Comparison of ENCODE assay signal across 8 mouse cellular contexts in genomic region chr8:123361082-123361739, GRCm38 (mm10). TPM values are rescaled to one million over a fixed set of nuclear protein-coding genes. Genes with fewer than 3 reads are reported as not detected.
DNase-seq lines count a peak whose midpoint lies in the region; ATAC-seq lines count a peak whose summit lies in the region.

No protein-coding gene starts in this region.

- no peaks in the 10 kb centered on the region for H3K27me3 ChIP-seq in forebrain, embryonic 16.5 days (replicated peaks; ENCODE audit: control insufficient read depth, insufficient read depth, low read length)
- H3K27me3 ChIP-seq in hindbrain, embryonic 16.5 days (replicated peaks; ENCODE audit: control insufficient read depth, insufficient read depth, low read length) = no peaks in the 10 kb centered on the region

- H3K4me1 ChIP-seq in forebrain, embryonic 16.5 days (replicated peaks; ENCODE audit: control insufficient read depth, insufficient read depth, low read length) = no peaks in the 10 kb centered on the region; the same call in 1 of the 2 replicates
- H3K4me1 ChIP-seq in hindbrain, embryonic 16.5 days (ENCODE audit: control insufficient read depth, insufficient read depth, low read depth, low read length) = no peaks in the 10 kb centered on the region; the same call in 1 of the 2 replicates

- DNase-seq in NIH3T3 (ENCODE audit: low read depth) = peak; percentile 90
- DNase-seq in cerebellum, adult 18-20 months = peak; percentile 79 to 88
- peak; percentile 75 to 80 for DNase-seq in layer of hippocampus, postnatal 36 days
- peak; percentile 86 for DNase-seq in right cerebral cortex, postnatal 10 days (ENCODE audit: low spot score in 2 of 2)
- DNase-seq in urinary bladder, postnatal 36 days (ENCODE audit: low spot score in 2 of 2) = peak; percentile 67 to 71

- ATAC-seq in forebrain, embryonic 16.5 days = peak; percentile 76
- peak; percentile 54 for ATAC-seq in hindbrain, embryonic 16.5 days
- peak; percentile 92 for ATAC-seq in megakaryocyte, adult 5-6 weeks (ENCODE audit: poor library complexity, severe bottlenecking)

- no peak overlapping the region for H3K4me3 ChIP-seq in forebrain, embryonic 16.5 days (replicated peaks; ENCODE audit: low read length)
- H3K4me3 ChIP-seq in hindbrain, embryonic 16.5 days (ENCODE audit: low read length) = no peak overlapping the region

- 34% methylated on average over 12 of the region's 12 CpGs for WGBS in forebrain, embryonic 16.5 days
- WGBS in hindbrain, embryonic 16.5 days = 48% methylated on average over 12 of the region's 12 CpGs

- no peaks in the 10 kb centered on the region for H3K9me3 ChIP-seq in forebrain, embryonic 16.5 days (ENCODE audit: control insufficient read depth, low read length)
- H3K9me3 ChIP-seq in hindbrain, embryonic 16.5 days (ENCODE audit: control insufficient read depth, low read length) = no peaks in the 10 kb centered on the region

- H3K36me3 ChIP-seq in forebrain, embryonic 16.5 days (ENCODE audit: control insufficient read depth, insufficient read depth) = peaks cover 4% of the 10 kb centered on the region
- peaks cover 23% of the 10 kb centered on the region for H3K36me3 ChIP-seq in hindbrain, embryonic 16.5 days (ENCODE audit: control insufficient read depth, insufficient read depth, low read length)

- H3K27ac ChIP-seq in forebrain, embryonic 16.5 days (ENCODE audit: low read length) = peak overlapping the region; percentile 45; the same call in 1 of the 2 replicates
- peak overlapping the region; percentile 18; the same call in 1 of the 2 replicates for H3K27ac ChIP-seq in hindbrain, embryonic 16.5 days (ENCODE audit: low read depth, low read length)

- H3K9ac ChIP-seq in forebrain, embryonic 16.5 days (replicated peaks; ENCODE audit: low read depth, low read length) = 0 out of 2 replicates have a peak overlapping the region, but pooled peaks have one; percentile 45
- H3K9ac ChIP-seq in hindbrain, embryonic 16.5 days (ENCODE audit: low read depth, low read length) = 0 out of 2 replicates have a peak overlapping the region, but pooled peaks have one; percentile 35

- H3K4me2 ChIP-seq in forebrain, embryonic 16.5 days (ENCODE audit: low read length) = no peak overlapping the region
- H3K4me2 ChIP-seq in hindbrain, embryonic 16.5 days (ENCODE audit: low read length) = no peak overlapping the region

RNA-seq across cellular contexts. Expression of gene Tcf25, which starts 12.3 kb away (rescaled TPM):
- polyA plus RNA-seq in forebrain, embryonic 16.5 days (2015; fragmentation: Nextera tagmentation; extraction: Ambion mirVana) = 283 and 303 TPM in 2 replicates
- polyA plus RNA-seq in hindbrain, embryonic 16.5 days (2015; fragmentation: Nextera tagmentation; extraction: Ambion mirVana) = 396 and 405 TPM in 2 replicates
- total RNA-seq in layer of hippocampus, postnatal 36 days (2021) = 100 to 1,000 TPM; 510 to 526 TPM
- total RNA-seq in megakaryocyte, adult 5-6 weeks (2015) = 68.3 and 86.8 TPM in 2 replicates
- total RNA-seq in megakaryocyte, adult 5-6 weeks (2017) = 187 and 329 TPM in 2 replicates

RNA-seq across cellular contexts. Expression of gene Spire2, which starts 28.7 kb away (rescaled TPM):
- 31.8 and 33.4 TPM in 2 replicates for polyA plus RNA-seq in forebrain, embryonic 16.5 days (2015; fragmentation: Nextera tagmentation; extraction: Ambion mirVana)
- 27.3 and 38.5 TPM in 2 replicates for polyA plus RNA-seq in hindbrain, embryonic 16.5 days (2015; fragmentation: Nextera tagmentation; extraction: Ambion mirVana)
- 10 to 100 TPM; 15.2 to 17.2 TPM for total RNA-seq in layer of hippocampus, postnatal 36 days (2021)
- total RNA-seq in megakaryocyte, adult 5-6 weeks (2015) = 0.07 TPM in 1 of 2 replicates, not detected in the other
- not detected in 2 replicates for total RNA-seq in megakaryocyte, adult 5-6 weeks (2017)

RNA-seq across cellular contexts. Expression of gene Fanca, which starts 42.8 kb away (rescaled TPM):
- polyA plus RNA-seq in forebrain, embryonic 16.5 days (2015; fragmentation: Nextera tagmentation; extraction: Ambion mirVana) = 12.8 and 14.8 TPM in 2 replicates
- polyA plus RNA-seq in hindbrain, embryonic 16.5 days (2015; fragmentation: Nextera tagmentation; extraction: Ambion mirVana) = 5.7 and 7.8 TPM in 2 replicates
- total RNA-seq in layer of hippocampus, postnatal 36 days (2021) = 1 to 10 TPM; 3.6 to 4.0 TPM
- total RNA-seq in megakaryocyte, adult 5-6 weeks (2015) = 29.5 and 36.3 TPM in 2 replicates
- 37.9 and 50.2 TPM in 2 replicates for total RNA-seq in megakaryocyte, adult 5-6 weeks (2017)

RNA-seq across cellular contexts. Expression of gene Mc1r, which starts 45.7 kb away (rescaled TPM):
- polyA plus RNA-seq in forebrain, embryonic 16.5 days (2015; fragmentation: Nextera tagmentation; extraction: Ambion mirVana) = 0.09 and 0.12 TPM in 2 replicates
- polyA plus RNA-seq in hindbrain, embryonic 16.5 days (2015; fragmentation: Nextera tagmentation; extraction: Ambion mirVana) = 0.05 and 0.10 TPM in 2 replicates
- not detected for total RNA-seq in layer of hippocampus, postnatal 36 days (2021)
- not detected in 2 replicates for total RNA-seq in megakaryocyte, adult 5-6 weeks (2015)
- total RNA-seq in megakaryocyte, adult 5-6 weeks (2017) = not detected in 2 replicates

RNA-seq across cellular contexts. Expression of gene Tubb3, which starts 50.0 kb away (rescaled TPM):
- polyA plus RNA-seq in forebrain, embryonic 16.5 days (2015; fragmentation: Nextera tagmentation; extraction: Ambion mirVana) = 1,828 and 2,004 TPM in 2 replicates
- polyA plus RNA-seq in hindbrain, embryonic 16.5 days (2015; fragmentation: Nextera tagmentation; extraction: Ambion mirVana) = 1,869 and 1,947 TPM in 2 replicates
- 100 to 1,000 TPM; 290 to 324 TPM for total RNA-seq in layer of hippocampus, postnatal 36 days (2021)
- 0.89 and 1.0 TPM in 2 replicates for total RNA-seq in megakaryocyte, adult 5-6 weeks (2015)
- 0.37 and 1.2 TPM in 2 replicates for total RNA-seq in megakaryocyte, adult 5-6 weeks (2017)

Comparison
In these comparisons a context has a peak if more than half of its experiments do, and no peak if none do; other contexts are left out.
1. RNA of gene Spire2, which starts 28.7 kb away (total RNA-seq): 15.2 to 17.2 TPM in layer of hippocampus, postnatal 36 days; 0.07 TPM in megakaryocyte, adult 5-6 weeks; every median in the first group is over 10 times any median in the second.
2. RNA of gene Fanca, which starts 42.8 kb away (total RNA-seq): 29.5 to 50.2 TPM in megakaryocyte, adult 5-6 weeks; 3.6 to 4.0 TPM in layer of hippocampus, postnatal 36 days; every median in the first group is over 4 times any median in the second.
3. Peak in every context shown above with its lines, with median percentiles within 50 percentile points of each other: DNase-seq and ATAC-seq.